Mouse (Mus musculus) CD4-positive, CD25-positive, alpha-beta regulatory T cell (primary cell): ENCODE results near the gene Ifi27l2b. TPM values are rescaled to one million over a fixed set of nuclear protein-coding genes. Genes with fewer than 3 reads are reported as not detected.

Experiments
- polyA plus RNA-seq: library from polyadenylated mRNA; unstranded; fragments of 100-300 nt; shearing (Covaris generic); gene quantifications from one replicate; pipeline ENCODE4 v1.2.1, GENCODE M21; 2017

Ifi27l2b gene
- not detected for polyA plus RNA-seq

DNA sequence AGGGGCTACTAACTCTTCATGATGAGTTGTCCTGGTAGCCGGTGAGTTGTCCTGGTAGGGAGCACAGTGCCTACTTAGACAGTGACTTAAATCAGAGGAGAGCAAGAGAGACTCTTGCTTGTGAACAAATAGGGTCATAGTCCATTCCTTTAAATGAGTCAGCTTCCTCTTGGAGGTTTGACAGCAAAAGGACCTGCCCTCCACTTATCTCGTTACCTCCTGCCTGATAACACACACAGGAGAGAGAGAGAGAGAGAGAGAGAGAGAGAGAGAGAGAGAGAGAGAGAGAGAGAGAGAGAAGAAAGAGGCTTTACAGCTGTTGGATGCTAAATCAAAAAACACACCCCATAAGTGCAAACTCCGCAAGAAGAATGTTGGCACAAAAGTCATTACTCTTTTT lies at the start of gene Ifi27l2b:
Ifi27l2b (minus strand) TSS at position 84 of the 400 bp plus-strand sequence.

DNA sequence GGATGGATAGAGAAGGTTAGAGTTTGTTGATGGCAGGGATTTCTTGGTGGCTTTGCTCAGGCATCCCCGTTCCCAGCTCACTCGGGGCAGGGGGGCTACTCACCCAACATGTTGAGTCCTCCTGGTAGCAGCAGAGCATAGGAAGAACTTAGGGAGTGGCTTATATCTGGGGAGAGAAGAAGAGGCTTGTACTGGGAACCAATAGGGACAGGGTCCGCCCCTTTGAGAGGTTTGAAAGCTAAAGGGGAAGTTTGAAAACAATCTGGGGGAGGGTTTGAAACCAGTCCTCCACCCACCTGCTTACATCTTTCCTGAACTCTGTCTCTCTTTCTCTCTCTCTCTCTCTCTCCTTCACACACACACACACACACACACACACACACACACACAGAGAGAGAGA lies 13.5 kb downstream of the Ifi27l2b start, which contains the start of gene Ifi27l2a:
Ifi27l2a (minus strand) TSS at position 157 of the 400 bp plus-strand sequence.

DNA sequence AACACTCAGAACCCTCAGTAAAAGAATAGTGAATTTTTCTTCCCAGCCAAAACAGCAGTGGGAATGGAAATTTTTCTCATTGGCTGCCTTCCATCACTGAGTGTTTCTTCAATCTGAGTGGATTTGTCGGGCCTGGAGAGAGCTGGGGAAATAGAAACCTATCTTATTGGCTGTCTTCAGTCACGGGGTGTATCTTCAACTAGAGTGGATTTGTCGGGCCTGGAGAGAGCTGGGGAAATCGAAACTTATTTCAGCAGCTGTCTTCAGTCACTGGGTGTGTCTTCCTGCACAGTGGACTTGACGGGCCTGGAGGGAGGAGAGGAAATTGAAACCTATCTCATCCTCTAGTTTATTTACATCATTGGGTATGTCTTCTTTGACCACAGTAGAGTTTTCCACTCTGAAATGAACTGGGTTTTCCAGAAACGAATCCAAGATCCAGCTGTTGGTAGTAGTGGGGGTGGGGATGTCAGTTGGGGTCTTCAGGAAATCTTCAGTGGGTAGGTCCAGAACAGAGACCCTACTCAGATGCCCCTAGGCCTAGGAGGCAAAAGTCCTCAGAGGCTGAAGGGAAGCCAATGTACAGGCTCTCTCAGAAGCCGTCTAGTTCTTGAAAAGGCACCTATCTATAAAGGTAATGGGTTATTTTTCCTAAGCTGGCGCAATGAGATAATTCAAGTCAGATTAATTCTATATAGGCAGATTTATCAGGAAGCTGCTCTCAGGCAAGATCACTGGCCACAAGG lies 22.9 kb downstream of the Ifi27l2b start, which contains the start of gene Ifi27:
Ifi27 (plus strand) TSS at position 226 of the 746 bp plus-strand sequence.

DNA sequence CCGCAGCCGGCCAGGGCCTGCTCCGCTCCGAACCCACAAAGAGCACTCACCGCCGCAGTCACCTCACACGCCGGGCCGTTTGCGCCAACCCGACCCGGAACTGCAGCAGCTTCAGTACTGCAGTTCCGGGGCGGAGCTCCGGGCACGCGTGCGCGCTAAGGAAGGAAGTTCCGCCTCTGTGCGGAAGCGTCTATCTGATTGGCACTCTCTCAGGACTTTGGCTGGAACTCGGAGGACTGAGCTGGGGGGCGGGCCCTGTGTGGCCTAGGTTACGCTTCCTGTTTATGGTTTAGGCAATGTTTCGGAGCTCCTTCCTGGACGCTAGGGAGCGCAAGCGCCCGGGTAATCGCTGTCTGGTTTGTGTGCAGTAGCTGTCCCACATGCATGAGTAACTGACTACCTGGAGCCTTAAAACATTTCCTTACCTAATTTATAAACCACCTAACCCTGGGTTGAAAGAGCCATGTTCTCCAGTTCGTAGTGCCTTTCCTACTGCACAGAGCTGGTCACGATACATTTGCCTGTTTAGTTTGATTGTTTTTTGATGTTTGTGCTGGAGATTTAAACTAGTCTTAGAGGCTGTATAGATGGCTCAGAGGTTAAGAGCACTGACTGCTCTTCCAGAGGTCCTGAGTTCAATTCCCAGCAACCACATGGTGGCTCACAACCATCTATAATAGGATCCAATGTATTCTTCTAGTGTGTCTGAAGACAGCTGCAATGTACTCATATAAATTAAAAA lies 31.1 kb downstream of the Ifi27l2b start, which contains the start of gene Ddx24:
Ddx24 (minus strand) TSS at position 102 of the 742 bp plus-strand sequence.

DNA sequence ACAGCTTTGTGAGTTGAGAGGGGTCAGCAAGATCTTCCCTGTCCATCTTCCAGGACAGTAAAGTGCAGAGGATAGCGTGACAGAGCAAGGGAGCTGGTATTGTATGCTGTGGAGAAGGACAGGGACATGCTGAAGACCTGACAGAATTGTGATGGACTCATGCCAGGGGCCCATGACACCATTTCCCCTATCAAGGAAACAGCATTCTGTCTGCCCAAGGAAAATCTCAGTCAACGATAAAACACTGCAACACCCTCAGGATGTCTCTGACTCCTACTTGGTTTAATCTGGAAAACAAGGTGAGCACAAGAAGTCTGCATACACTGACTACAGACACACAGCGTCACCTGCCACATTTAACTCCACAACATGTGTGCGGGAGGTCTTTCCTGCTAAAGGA lies 49.3 kb downstream of the Ifi27l2b start, which contains the start of gene 9330161L09Rik:
9330161L09Rik (minus strand) TSS at position 101 of the 400 bp plus-strand sequence.

Other genes starting within 250 kb of the Ifi27l2b start
- gene Prima1, start 215.1 kb downstream of the Ifi27l2b start, polyA plus RNA-seq = not detected
- gene Fam181a, start 146.2 kb downstream of the Ifi27l2b start, polyA plus RNA-seq = not detected
- gene Asb2, start 101.2 kb downstream of the Ifi27l2b start, polyA plus RNA-seq = 16.8 TPM
- 1.8 TPM for gene Otub2, start 68.5 kb downstream of the Ifi27l2b start, polyA plus RNA-seq
- gene 9330161L09Rik, start 49.4 kb downstream of the Ifi27l2b start, polyA plus RNA-seq = 1.3 TPM
- gene Ddx24, start 31.4 kb downstream of the Ifi27l2b start, polyA plus RNA-seq = 184 TPM
- 375 TPM for gene Ifi27, start 23.0 kb downstream of the Ifi27l2b start, polyA plus RNA-seq
- gene Ifi27l2a, start 13.5 kb downstream of the Ifi27l2b start, polyA plus RNA-seq = 1,287 TPM
- gene Ppp4r4, start 75.1 kb upstream of the Ifi27l2b start, polyA plus RNA-seq = 0.12 TPM
- gene Serpina10, start 174.2 kb upstream of the Ifi27l2b start, polyA plus RNA-seq = not detected
- gene Serpina6, start 200.0 kb upstream of the Ifi27l2b start, polyA plus RNA-seq = not detected
- not detected for gene Serpina16, start 218.9 kb upstream of the Ifi27l2b start, polyA plus RNA-seq
- not detected for gene Serpina1f, start 238.3 kb upstream of the Ifi27l2b start, polyA plus RNA-seq